Mouse (Mus musculus) spleen, adult 2 months (tissue): Measurements from ENCODE around the gene Cep68.

Experiments used
- CTCF ChIP-seq: fragments of 200-500 bp; IDR thresholded peaks from 2 replicates; pipeline ENCODE4 v1.5.1; 2011; ENCODE audit warnings: mild to moderate bottlenecking, inconsistent platforms; ENCODE audit not compliant: insufficient read depth, insufficient read length, insufficient replicate concordance; ENCODE audit errors: extremely low read depth
- POLR2A ChIP-seq: fragments of 200-500 bp; IDR thresholded peaks from 2 replicates; pipeline ENCODE4 v1.6.1; 2011; ENCODE audit warnings: low read depth, low read length, inconsistent platforms

DNA sequence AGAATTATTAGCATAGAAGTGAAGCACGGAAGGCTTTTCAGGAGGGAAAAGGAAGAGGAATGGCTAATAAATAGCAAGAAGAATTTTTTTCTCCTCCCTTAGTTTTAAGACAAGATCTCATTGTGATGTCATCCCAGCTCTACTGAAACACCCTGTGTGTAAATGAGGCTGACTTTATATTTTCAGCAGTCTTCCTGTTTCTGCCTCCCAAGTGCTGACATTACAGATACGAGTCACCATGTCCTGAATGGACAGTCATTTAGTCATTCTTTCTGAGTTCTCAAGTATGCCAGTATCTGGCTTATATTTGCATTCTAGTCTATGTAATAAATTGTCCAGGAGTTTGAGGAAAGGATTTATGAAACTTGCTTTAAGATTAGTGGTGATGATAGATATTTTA is 44.9 kb downstream of the Cep68 start:
- TF ChIP-seq CTCF: no peak
- TF ChIP-seq POLR2A: no peak
